Mouse (Mus musculus): ENCODE results near the gene Gzma.

- no peak for TF ChIP-seq CTCF (IDR thresholded peaks at IDR 0.05; ENCODE audit: borderline replicate concordance, control insufficient read depth, extremely low read depth, insufficient read depth, low read length, poor library complexity)
- TF ChIP-seq POLR2A (IDR thresholded peaks at IDR 0.05; ENCODE audit: control insufficient read depth, extremely low read depth, insufficient read depth, low read length, poor library complexity): no peak
Measured at GRCm38 (mm10) chr13:113046211-113046883, 54.4 kb downstream of the Gzma start, which contains the start of gene Gpx8.

Measured in thymus, adult 2 months (tissue).